Mouse (Mus musculus): ENCODE data around the gene Furin.

GRCm38 (mm10) chr7:80427730-80428129 is 22.5 kb upstream of the Furin start:
- TF ChIP-seq POLR2A (IDR thresholded peaks at IDR 0.05; ENCODE audit: low read depth, low read length) (no peak), CTCF (IDR thresholded peaks at IDR 0.05; ENCODE audit: extremely low read depth, insufficient read length, insufficient replicate concordance, low read depth, low read length) (no peak)

Measured in small intestine, adult 2 months (tissue).